Mouse (Mus musculus) liver, embryonic 14.5 days (tissue): Measurements from ENCODE around the gene Tmed8. TPM values are rescaled to one million over a fixed set of nuclear protein-coding genes. Genes with fewer than 3 reads are reported as not detected.

Source experiments
- ATAC-seq: fragments of 200-750 bp; cut with Nextera tagmentation; 2 replicates; pipeline ENCODE4 v1.8.0; 2017; ENCODE audit warnings: moderate number of reproducible peaks, mild to moderate bottlenecking, moderate library complexity; ENCODE audit not compliant: insufficient read depth
- DNase-seq, 3 experiments: peaks; one replicate each; pipeline ENCODE4 v3.0.0-alpha.2; 2012 to 2013; ENCODE audit warnings: low read depth in 3 of 3, low spot score in 3 of 3
- H3K27ac ChIP-seq: fragments of 300-500 bp; sonication (generic); 2 replicates; pipeline ENCODE4 v1.5.1; 2014; ENCODE audit warnings: moderate library complexity, mild to moderate bottlenecking, control low read depth, inconsistent platforms
- H3K27me3 ChIP-seq: fragments of 300-500 bp; sonication (generic); 2 replicates; pipeline ENCODE4 v1.6.1; 2014; ENCODE audit warnings: mild to moderate bottlenecking, low read length, moderate library complexity; ENCODE audit not compliant: control insufficient read depth, insufficient read depth
- H3K36me3 ChIP-seq: fragments of 300-500 bp; sonication (generic); replicated peaks from 2 replicates; pipeline ENCODE4 v1.6.1; 2014; ENCODE audit warnings: low read depth; ENCODE audit not compliant: control insufficient read depth, insufficient read depth
- H3K4me1 ChIP-seq, 2 experiments: fragments of 200-500 bp in 1 of 2; fragments of 300-500 bp in 1 of 2; sonication (generic) in 1 of 2; replicated peaks; 2 replicates each; pipeline ENCODE4 v1.6.1; 2012 to 2014; ENCODE audit warnings: antibody characterized with exemption in 1 of 2, inconsistent platforms in 1 of 2, low read length in 1 of 2; ENCODE audit not compliant: control insufficient read depth in 2 of 2, insufficient read depth in 2 of 2
- H3K4me2 ChIP-seq: fragments of 300-500 bp; sonication (generic); 2 replicates; pipeline ENCODE4 v1.6.1; 2014; ENCODE audit warnings: low read depth, mild to moderate bottlenecking, control low read depth, moderate library complexity
- H3K4me3 ChIP-seq, 2 experiments: fragments of 200-500 bp in 1 of 2; fragments of 300-500 bp in 1 of 2; sonication (generic) in 1 of 2; 2 replicates each; pipeline ENCODE4 v1.5.1; 2012 to 2014; ENCODE audit warnings: low read depth in 2 of 2, low read length in 2 of 2, mild to moderate bottlenecking in 2 of 2, control low read depth in 1 of 2, inconsistent platforms in 1 of 2, moderate library complexity in 1 of 2; ENCODE audit not compliant: insufficient read depth in 1 of 2
- H3K9ac ChIP-seq: fragments of 300-500 bp; sonication (generic); replicated peaks from 2 replicates; pipeline ENCODE4 v1.6.1; 2014; ENCODE audit warnings: mild to moderate bottlenecking, control low read depth, moderate library complexity
- H3K9me3 ChIP-seq: fragments of 300-500 bp; sonication (generic); 2 replicates; pipeline ENCODE4 v1.6.1; 2016; ENCODE audit warnings: low read length, mixed read lengths; ENCODE audit not compliant: control insufficient read depth
- CTCF ChIP-seq: IDR thresholded peaks from 2 replicates; pipeline ENCODE4 v1.5.1; 2016; ENCODE audit warnings: antibody characterized with exemption, low read depth, control low read depth
- EP300 ChIP-seq: IDR thresholded peaks from 2 replicates; pipeline ENCODE4 v1.6.1; 2016; ENCODE audit warnings: antibody characterized with exemption, low read depth
- WGBS: fragments of 180-500 bp; shearing (Covaris S2); extraction: QIAGEN DNeasy Blood & Tissue Kit; methylation state at CpG from one replicate; pipeline ENCODE4 v1.1.7; 2014; ENCODE audit not compliant: insufficient replicate concordance; 5-methylcytosine and 5-hydroxymethylcytosine counted together
- polyA plus RNA-seq, 2 experiments: library from polyadenylated mRNA; depleted of rRNA in 1 of 2; stranded (reverse) in 1 of 2; unstranded in 1 of 2; fragments of >200 nt; fragmentation: Nextera tagmentation in 1 of 2; extraction: Ambion mirVana in 1 of 2; gene quantifications; 2 replicates each; pipeline versions ENCODE4 v1.2.1 to v1.2.3; 2012 to 2014

Tmed8 gene
- polyA plus RNA-seq (2012; rRNA removed) (0.62 and 0.80 TPM in 2 replicates), polyA plus RNA-seq (2014; fragmentation: Nextera tagmentation; extraction: Ambion mirVana) (0.50 and 0.99 TPM in 2 replicates)

DNA sequence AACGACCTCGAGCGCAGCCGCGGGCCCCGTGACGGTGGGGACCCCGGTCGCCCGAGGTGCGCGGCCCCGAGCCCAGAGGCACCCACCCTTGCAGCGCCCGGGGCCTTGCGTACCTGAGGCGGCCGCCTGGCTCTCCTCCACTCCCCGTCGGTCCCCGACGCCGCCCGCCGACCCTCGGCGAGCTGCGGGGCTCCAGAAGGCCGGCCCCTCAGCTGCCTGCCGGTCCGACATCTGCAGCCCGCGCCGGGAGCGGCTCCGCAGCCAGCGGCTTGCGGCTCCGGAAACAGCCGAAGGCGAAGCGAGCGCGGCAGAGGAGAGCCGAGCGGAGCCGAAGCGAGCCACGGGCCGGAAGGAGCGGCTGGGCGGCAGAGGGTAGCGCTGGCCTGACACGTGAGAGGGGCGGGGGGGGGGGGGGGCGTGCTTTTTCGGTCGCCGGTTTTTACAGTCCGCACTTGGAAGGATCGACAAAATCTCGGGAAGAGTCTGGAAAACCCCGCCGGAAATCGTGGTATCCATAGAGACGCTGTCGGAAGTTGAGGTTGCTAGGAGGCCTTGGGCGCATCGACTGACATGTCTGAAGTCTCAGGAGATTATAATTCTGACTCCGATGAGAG lies at the start of gene Tmed8:
Gene Tmed8, minus strand, starts transcription at position 482 of the 614 bp plus-strand sequence.
- under 1% methylated on average over 67 of the region's 70 CpGs for WGBS
- Histone ChIP-seq H3K36me3 (no peaks in the 10 kb centered on the region), H3K9me3 (no peaks in the 10 kb centered on the region), H3K4me3 (peak within 1 kb of the TSS; percentile 54 to 71), H3K4me2 (peak within 1 kb of the TSS; percentile 76), H3K27ac (no peak within 1 kb of the TSS), H3K9ac (peak within 1 kb of the TSS; percentile 70), H3K27me3 (peaks cover 15% of the 10 kb centered on the region), H3K4me1 (peaks cover 0 to 8% of the 10 kb centered on the region in 2 experiments; a peak in 2 of 4 replicates)
- ATAC-seq (peak; percentile 80), DNase-seq (peak; percentile 24 to 31 (median 25))
- TF ChIP-seq CTCF = no peak
- no peak for TF ChIP-seq EP300

- H3K9ac ChIP-seq = no peak within 1 kb of the TSS
- DNase-seq (no peak), ATAC-seq (no peak)
- no peaks in the 10 kb centered on the region for H3K9me3 ChIP-seq
- WGBS = 78% methylated on average over 1 of the region's 1 CpGs
- no peaks in the 10 kb centered on the region; the same call in 1 of the 2 replicates for H3K36me3 ChIP-seq
- TF ChIP-seq CTCF (no peak), EP300 (no peak)
- no peak within 1 kb of the TSS for H3K4me2 ChIP-seq
- H3K4me3 ChIP-seq = no peak within 1 kb of the TSS
- no peaks in the 10 kb centered on the region for H3K4me1 ChIP-seq
- H3K27ac ChIP-seq = no peak within 1 kb of the TSS
- no peaks in the 10 kb centered on the region for H3K27me3 ChIP-seq
Observed at GRCm38 (mm10) chr12:87238632-87239031, 38.4 kb upstream of the Tmed8 start, which contains the start of gene Noxred1. Gene Noxred1 (minus strand): TSS chr12:87238732.

- TF ChIP-seq EP300 = no peak
- TF ChIP-seq CTCF = no peak
- no peaks in the 10 kb centered on the region for H3K9me3 ChIP-seq
- ATAC-seq (no peak), DNase-seq (no peak)
- WGBS = 39% methylated on average over 5 of the region's 5 CpGs
- no peak overlapping the region for H3K9ac ChIP-seq
- H3K4me2 ChIP-seq = no peak overlapping the region
- H3K27me3 ChIP-seq = no peaks in the 10 kb centered on the region
- no peak overlapping the region for H3K27ac ChIP-seq
- H3K36me3 ChIP-seq = no peaks in the 10 kb centered on the region; the same call in 1 of the 2 replicates
- H3K4me3 ChIP-seq = no peak overlapping the region
- H3K4me1 ChIP-seq = no peaks in the 10 kb centered on the region
Observed at GRCm38 (mm10) chr12:87236882-87237483, 36.7 kb upstream of the Tmed8 start.

DNA sequence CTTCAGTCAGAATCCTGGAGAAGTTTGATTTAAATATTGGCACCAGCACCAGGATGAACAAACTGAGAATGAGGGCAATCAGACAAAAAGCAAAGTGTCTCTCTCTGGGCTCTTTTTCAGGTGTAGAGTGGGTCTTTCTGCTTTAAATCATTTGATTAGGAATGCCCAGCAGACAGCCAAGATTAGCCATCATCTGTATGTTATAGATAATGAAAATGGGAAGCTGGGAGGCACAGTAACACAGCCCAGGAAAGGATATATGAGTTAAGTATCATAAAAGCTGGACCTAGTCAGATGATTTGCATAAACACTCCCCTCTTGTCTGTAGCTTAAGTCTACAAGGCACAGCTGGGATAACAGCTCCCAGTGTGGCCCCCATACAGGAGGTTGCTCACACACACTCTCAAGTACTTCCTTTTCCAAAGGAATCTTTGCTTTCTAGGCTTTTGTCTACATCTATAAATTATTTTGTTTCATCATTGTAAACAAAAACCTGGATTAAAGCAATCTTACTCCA lies 30.2 kb upstream of the Tmed8 start:
- ATAC-seq (no peak), DNase-seq (no peak)
- no peaks in the 10 kb centered on the region for H3K36me3 ChIP-seq
- no peak overlapping the region for H3K27ac ChIP-seq
- H3K9me3 ChIP-seq = no peaks in the 10 kb centered on the region
- peaks cover 6% of the 10 kb centered on the region in 2 experiments; a peak in 3 of 4 replicates for H3K4me1 ChIP-seq
- TF ChIP-seq CTCF (no peak), EP300 (no peak)
- no peaks in the 10 kb centered on the region for H3K27me3 ChIP-seq
- no peak overlapping the region for H3K4me3 ChIP-seq
- no peak overlapping the region for H3K9ac ChIP-seq
- H3K4me2 ChIP-seq = no peak overlapping the region

GRCm38 (mm10) chr12:87229633-87230032 lies 29.4 kb upstream of the Tmed8 start:
- no peak overlapping the region for H3K27ac ChIP-seq
- WGBS = 76% methylated on average over 2 of the region's 2 CpGs
- no peak for ATAC-seq

More at GRCm38 (mm10) chr12:87229633-87230032, 29.4 kb upstream of the Tmed8 start:
- H3K36me3 ChIP-seq = no peaks in the 10 kb centered on the region
- no peak overlapping the region for H3K9ac ChIP-seq
- no peak for TF ChIP-seq CTCF
- no peak for TF ChIP-seq EP300
- H3K27me3 ChIP-seq = no peaks in the 10 kb centered on the region
- H3K4me3 ChIP-seq = no peak overlapping the region
- H3K4me1 ChIP-seq = peaks cover 6% of the 10 kb centered on the region in 2 experiments; a peak in 3 of 4 replicates
- H3K4me2 ChIP-seq = no peak overlapping the region
- no peaks in the 10 kb centered on the region for H3K9me3 ChIP-seq
- no peak for DNase-seq
